Mouse (Mus musculus) gastrocnemius, postnatal 36 days (tissue): ENCODE measurements at regions not wholly inside any gene's neighbourhood (a gene's known extent, or its start where the extent isn't known, plus 50 kb on each side); places are given as distances from the start of the nearest gene placed in this dataset.

ENCODE experiments used
- DNase-seq, 2 experiments: peaks; one replicate each; pipeline ENCODE4 v3.0.0; 2022
- intact Hi-C: fragments of 180-260 bp; cut with DNase I; formaldehyde crosslinking; loops from one replicate; pipeline ENCODE4 v1.15.1; 2025

- intact Hi-C loops: no loop called here
- no peak for DNase-seq
Observed at GRCm38 (mm10) chr7:116847846-116848730, 343.9 kb downstream of the Nucb2 start.

GRCm38 (mm10) chr7:116853351-116853750 lies 349.2 kb downstream of the Nucb2 start:
- no peak for DNase-seq
- intact Hi-C loops: no loop called here

GRCm38 (mm10) chr7:116857141-116857540 lies 353.0 kb downstream of the Nucb2 start:
- intact Hi-C loops: no loop called here
- no peak for DNase-seq

GRCm38 (mm10) chr7:116857744-116858143 lies 353.6 kb downstream of the Nucb2 start:
- no peak for DNase-seq
- intact Hi-C loops: no loop called here

GRCm38 (mm10) chr7:116882268-116882964 lies 378.2 kb downstream of the Nucb2 start:
- intact Hi-C loops: no loop called here

GRCm38 (mm10) chr7:116893846-116894245 lies 389.7 kb downstream of the Nucb2 start:
- intact Hi-C loops: no loop called here

More at GRCm38 (mm10) chr7:116882268-116882964, 378.2 kb downstream of the Nucb2 start:
- DNase-seq: no peak

GRCm38 (mm10) chr7:116915797-116916196 lies 411.6 kb downstream of the Nucb2 start:
- intact Hi-C loops: no loop called here
- no peak for DNase-seq

More at GRCm38 (mm10) chr7:116893846-116894245, 389.7 kb downstream of the Nucb2 start:
- DNase-seq: no peak

- no peak for DNase-seq
- intact Hi-C loops: no loop called here
Observed at GRCm38 (mm10) chr7:116917921-116918670, 413.9 kb downstream of the Nucb2 start.

- intact Hi-C loops: no loop called here
- no peak for DNase-seq
Observed at GRCm38 (mm10) chr7:116946448-116946847, 434.3 kb upstream of the Xylt1 start.

GRCm38 (mm10) chr7:116959196-116959895 lies 421.4 kb upstream of the Xylt1 start:
- DNase-seq: no peak
- intact Hi-C loops: no loop called here

- intact Hi-C loops: no loop called here
- no peak for DNase-seq
Observed at GRCm38 (mm10) chr7:116963839-116964238, 416.9 kb upstream of the Xylt1 start.

GRCm38 (mm10) chr7:116991351-116991750 lies 389.4 kb upstream of the Xylt1 start:
- no peak for DNase-seq
- intact Hi-C loops: no loop called here

- no peak for DNase-seq
- intact Hi-C loops: no loop called here
Observed at GRCm38 (mm10) chr7:116992166-116992565, 388.6 kb upstream of the Xylt1 start.

- intact Hi-C loops: no loop called here
- no peak for DNase-seq
Observed at GRCm38 (mm10) chr7:116995770-116996169, 385.0 kb upstream of the Xylt1 start.

- DNase-seq: no peak
- intact Hi-C loops: no loop called here
Observed at GRCm38 (mm10) chr7:117003167-117003566, 377.6 kb upstream of the Xylt1 start.

- intact Hi-C loops: no loop called here
- no peak for DNase-seq
Observed at GRCm38 (mm10) chr7:117018349-117018748, 362.4 kb upstream of the Xylt1 start.

GRCm38 (mm10) chr7:117021716-117022115 lies 359.1 kb upstream of the Xylt1 start:
- intact Hi-C loops: no loop called here
- no peak for DNase-seq

GRCm38 (mm10) chr7:117044926-117045325 lies 335.9 kb upstream of the Xylt1 start:
- intact Hi-C loops: no loop called here

GRCm38 (mm10) chr7:117049249-117049648 lies 331.5 kb upstream of the Xylt1 start:
- intact Hi-C loops: no loop called here
- no peak for DNase-seq

More at GRCm38 (mm10) chr7:117044926-117045325, 335.9 kb upstream of the Xylt1 start:
- DNase-seq: no peak

- intact Hi-C loops: no loop called here
- no peak for DNase-seq
Observed at GRCm38 (mm10) chr7:117065771-117066170, 315.0 kb upstream of the Xylt1 start.
